Mouse (Mus musculus) hematopoietic stem cell, adult 5-6 weeks (primary cell): ENCODE measurements around the gene Olfml1. TPM values are rescaled to one million over a fixed set of nuclear protein-coding genes. Genes with fewer than 3 reads are reported as not detected.

Experiments
- ATAC-seq, 2 experiments: fragments of 125-278 bp in 1 of 2; replicated peaks in 1 of 2; 2 replicates each; pipeline ENCODE4 v1.8.0; 2016 to 2017; ENCODE audit warnings: inconsistent platforms in 2 of 2, mild to moderate bottlenecking in 2 of 2, moderate number of reproducible peaks in 2 of 2, low read depth in 1 of 2, moderate TSS enrichment in 1 of 2; ENCODE audit not compliant: low FRiP score in 2 of 2, poor library complexity in 2 of 2, severe bottlenecking in 2 of 2, insufficient read depth in 1 of 2, low TSS enrichment in 1 of 2
- total RNA-seq: library from RNA; stranded (forward); fragments of 172-1452, 232-1000 nt; gene quantifications from 2 replicates; pipeline ENCODE4 v1.2.3, GENCODE M21; 2017

The Olfml1 gene
- total RNA-seq = 0.31 TPM in 1 of 2 replicates, not detected in the other

GRCm38 (mm10) chr7:107567261-107567671 lies at the start of gene Olfml1:
TSS of gene Olfml1 (plus strand) at chr7:107567446.
- ATAC-seq = no peak

DNA sequence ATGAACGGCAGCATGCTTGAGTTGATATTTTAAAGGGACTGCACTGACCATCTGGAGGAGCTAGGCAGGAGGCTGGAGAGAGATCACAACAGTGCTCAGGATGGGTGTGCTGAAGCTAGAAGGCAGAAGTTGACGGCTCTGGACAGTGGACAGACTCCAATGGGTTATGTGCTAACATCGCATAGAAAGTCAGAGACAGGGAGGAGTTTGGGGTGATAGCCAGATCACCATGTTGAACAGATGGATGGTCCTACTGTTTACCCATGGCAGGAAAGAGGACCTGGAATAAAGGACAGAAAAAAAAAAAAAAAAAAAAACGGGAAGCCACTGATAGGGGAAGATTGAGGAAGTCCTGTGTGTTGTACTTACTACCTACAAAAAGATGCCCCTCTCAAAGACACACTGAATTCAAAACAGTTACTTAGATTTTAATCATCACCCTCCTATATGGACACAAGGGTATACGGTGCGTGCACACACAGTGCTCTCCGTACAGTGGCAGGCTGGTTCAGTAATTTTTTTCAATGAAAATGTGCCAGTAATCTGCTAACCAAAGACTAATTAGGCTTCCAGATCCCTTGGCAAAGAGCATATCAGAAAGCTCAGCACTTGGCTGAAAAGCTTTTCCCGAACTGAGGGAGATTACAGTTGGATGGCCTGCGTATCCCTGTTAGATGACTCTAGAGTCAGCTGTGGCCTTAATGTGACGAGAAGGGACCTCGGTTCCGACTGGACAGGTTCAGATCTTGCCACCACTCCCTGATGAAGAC lies 47.8 kb upstream of the Olfml1 start:
- no peak; a peak in 1 of 4 replicates for ATAC-seq

DNA sequence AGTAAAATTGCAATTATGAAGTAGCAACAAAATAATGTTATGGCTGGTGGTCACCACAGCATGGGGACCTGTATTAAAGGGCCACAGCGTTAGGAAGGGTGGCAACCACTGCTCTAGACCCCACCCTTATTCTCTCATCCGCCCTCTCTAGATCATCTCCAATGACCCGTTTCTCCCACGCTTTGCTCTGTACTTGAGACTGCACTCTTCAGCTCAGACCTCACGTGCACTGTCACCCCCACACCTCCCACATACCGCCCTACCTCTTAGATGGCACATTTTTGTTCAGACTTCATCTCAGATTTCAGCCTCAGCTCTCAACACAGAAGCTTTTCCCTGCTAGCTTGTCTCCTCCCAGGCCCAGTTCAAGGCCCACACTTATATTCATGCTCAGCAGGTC lies 45.8 kb upstream of the Olfml1 start:
- no peak for ATAC-seq

DNA sequence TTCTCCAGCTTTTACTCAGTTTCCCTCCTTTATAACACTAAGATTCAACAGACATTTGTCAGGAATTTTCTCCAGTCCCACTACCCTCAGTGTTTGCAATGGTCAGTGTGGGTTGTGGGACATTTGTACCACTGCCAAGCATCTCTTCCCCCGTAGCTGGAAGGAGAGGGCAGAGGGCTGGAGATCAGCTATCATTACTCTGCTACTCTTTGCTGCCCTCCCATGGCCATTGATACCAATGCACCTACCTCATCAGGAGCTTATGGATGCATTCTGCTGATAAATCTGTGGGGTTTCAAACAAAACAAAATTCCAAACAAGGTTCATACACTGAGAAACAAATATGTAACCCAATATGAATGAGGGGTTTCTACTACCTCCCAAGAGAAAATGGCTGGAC lies 40.9 kb upstream of the Olfml1 start:
- peak; percentile 84 to 95; a peak in 3 of 4 replicates for ATAC-seq

GRCm38 (mm10) chr7:107528169-107528772 lies 39.0 kb upstream of the Olfml1 start:
- ATAC-seq = no peak

GRCm38 (mm10) chr7:107529364-107529763 lies 37.9 kb upstream of the Olfml1 start:
- no peak for ATAC-seq

DNA sequence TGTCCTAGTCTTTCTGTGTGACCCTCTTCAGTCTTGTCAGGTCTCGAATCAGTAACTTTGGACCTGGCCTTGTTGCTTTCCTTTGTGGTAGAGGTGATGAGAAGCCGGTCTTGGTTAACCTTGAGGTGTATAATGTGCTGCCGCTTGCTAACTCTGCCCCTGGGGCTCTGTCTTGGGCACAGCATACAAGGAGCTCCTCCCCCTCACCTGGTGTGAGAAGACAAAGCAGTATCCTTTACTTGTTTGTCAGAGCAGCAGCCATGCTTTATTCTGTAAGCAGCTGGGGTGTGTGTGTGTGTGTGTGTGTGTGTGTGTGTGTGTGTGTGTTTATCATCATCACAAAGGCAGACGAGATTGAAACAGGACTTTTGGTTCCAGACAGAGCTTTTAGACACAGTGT lies 31.9 kb upstream of the Olfml1 start:
- no peak for ATAC-seq

DNA sequence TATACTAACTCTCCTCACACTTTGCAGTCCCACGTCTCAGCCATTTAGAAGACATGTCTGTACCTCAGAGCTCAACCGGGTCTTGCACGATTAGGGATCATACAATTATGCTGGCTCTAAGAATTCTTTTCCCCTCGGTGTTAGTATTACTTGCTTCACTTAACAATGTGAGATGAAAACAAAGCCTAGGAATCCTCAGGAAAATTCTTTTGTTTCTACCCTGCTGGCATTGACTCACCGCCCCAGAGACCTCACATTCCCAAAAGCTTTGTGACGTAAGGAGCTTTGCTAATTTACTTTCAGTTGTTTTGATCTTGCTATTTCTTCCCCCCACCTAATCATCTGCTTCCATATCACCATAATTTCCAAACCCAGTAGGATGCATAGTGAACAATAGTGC lies 30.7 kb upstream of the Olfml1 start:
- no peak for ATAC-seq

GRCm38 (mm10) chr7:107540034-107540433 lies 27.2 kb upstream of the Olfml1 start:
- no peak for ATAC-seq

DNA sequence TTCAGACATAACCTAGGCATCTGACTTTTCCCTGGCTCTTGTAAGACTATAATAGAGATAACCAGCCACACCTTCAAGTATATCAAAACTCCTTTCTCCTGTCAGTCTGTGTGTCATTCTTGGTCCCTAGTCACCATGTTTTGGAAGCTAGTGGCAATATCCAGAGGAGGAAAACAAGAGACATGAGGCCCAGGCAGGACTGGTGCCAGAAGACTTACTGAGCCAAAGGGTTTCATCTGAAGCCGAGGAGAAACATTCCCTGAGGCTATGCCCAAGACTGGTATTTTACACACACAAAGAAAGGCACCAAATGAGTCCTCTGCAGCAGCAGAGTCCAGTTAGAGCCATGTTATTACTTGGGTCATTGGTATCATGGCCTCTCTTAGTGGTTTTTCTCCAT lies 22.2 kb upstream of the Olfml1 start:
- no peak for ATAC-seq

DNA sequence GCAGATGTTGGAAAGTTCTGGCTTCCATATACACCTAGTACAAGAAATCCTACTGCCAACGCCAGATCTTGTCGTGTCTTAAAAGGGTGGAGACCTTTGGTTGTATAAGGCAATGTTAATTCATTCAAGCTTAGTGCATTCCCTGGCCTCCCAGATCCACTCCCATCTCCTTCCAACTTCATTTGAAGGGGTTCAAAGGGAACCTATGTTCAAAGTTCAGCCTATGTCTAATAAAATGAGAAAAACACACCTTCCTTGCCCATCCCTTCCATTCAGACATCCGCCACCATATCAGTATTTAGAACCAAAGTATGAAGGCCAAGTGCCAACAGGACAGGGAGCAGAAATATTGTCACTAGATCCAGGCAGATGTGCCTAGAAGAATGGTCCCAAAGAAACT lies 19.4 kb upstream of the Olfml1 start:
- no peak for ATAC-seq

DNA sequence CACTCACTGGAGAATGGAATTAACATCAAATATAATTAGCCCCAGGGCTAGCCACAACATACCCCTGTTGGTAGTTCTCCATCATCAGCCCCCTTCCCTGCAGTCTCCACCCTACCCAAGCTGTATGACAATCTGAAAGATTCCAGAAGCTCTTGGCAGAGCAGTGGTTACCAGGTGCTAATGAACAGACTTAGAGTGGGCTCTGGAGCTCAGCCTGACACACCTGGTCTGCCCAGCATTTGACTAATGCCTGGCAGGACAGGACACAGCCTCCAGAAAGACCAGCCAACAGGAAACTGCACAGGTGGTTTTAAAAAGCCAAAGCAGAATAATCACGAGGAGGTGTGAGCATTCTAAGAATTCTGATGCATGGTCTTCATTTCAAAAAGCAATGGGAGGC lies 13.8 kb upstream of the Olfml1 start:
- peak in 1 of 2 experiments; percentile 32; a peak in 2 of 4 replicates for ATAC-seq

GRCm38 (mm10) chr7:107555906-107556305 lies 11.3 kb upstream of the Olfml1 start:
- ATAC-seq = no peak

DNA sequence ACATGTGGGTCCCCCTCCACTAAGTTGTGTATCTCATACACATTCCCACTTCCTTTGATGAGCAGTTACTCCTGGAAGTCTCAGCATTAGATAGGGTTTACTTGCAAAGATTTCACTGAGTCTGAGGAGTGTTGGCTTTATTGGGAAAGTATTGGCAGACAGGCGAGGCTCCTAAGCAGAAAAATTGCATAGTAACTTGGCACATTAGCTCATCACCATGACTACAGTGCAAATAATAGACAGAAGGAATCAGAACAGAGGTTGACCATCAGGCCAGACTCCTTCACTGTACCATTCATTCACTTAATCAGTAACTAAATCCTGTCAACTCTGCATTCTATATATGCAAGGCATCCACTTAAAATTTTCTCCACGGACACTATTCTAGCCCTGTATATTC lies 6.6 kb upstream of the Olfml1 start:
- ATAC-seq = no peak

GRCm38 (mm10) chr7:107561584-107561983 lies 5.7 kb upstream of the Olfml1 start:
- peak; percentile 97 to 99 for ATAC-seq

DNA sequence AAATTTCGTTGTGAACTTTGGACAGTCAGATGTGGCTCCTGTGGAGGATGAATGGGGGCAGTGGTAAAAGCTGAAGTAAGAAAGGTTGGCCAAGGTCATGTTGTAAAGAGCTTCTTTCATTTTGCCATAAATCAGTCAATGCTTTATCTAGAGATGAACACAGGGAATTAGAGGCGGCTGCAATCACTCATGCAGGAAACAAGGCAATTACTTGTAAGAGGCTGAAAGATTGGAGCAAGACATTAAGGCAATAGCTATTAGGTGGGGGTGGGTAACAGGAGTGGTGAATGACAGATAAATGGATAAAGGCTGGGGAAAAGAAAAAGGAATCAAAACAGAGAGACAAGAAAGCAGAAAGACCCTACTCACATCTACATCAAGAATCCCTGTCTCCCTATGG lies 3.5 kb upstream of the Olfml1 start:
- no peak for ATAC-seq

GRCm38 (mm10) chr7:107567674-107568073 lies 428 bp downstream of the Olfml1 start:
- no peak for ATAC-seq

DNA sequence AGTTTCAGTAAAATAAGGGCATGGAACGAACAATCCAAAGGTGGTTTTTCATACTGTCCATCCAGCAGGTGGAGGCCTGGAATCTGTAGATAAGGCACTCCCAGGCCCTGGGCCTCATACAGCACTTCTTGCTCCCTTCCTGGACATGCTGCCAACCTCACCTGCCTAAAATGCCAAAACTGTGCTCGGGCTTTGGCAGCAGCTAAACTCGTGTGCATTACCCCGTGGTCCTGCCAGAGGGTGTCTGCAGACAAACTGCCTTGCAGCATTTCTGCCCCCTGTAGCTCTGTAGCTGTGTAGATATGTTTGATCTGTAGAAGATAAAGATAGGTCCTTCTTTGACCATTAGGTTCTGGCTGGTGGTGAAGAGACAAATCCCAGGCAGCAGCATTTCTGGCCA lies 1.7 kb downstream of the Olfml1 start:
- peak; percentile 37 to 39; a peak in 2 of 4 replicates for ATAC-seq

GRCm38 (mm10) chr7:107573856-107574255 lies 6.6 kb downstream of the Olfml1 start:
- ATAC-seq = no peak
